Mouse (Mus musculus) ES-E14 (cell line): Measurements from ENCODE around the gene Nxpe4. TPM values are rescaled to one million over a fixed set of nuclear protein-coding genes. Genes with fewer than 3 reads are reported as not detected.

Experiments used
- DNase-seq: peaks from one replicate; pipeline ENCODE4 v3.0.0-alpha.2; 2013; ENCODE audit warnings: low read depth, low spot score
- H3K27ac ChIP-seq: 2 replicates; pipeline ENCODE4 v1.5.1; 2012; ENCODE audit warnings: low read depth, mild to moderate bottlenecking, low read length, moderate library complexity, mixed read lengths; ENCODE audit not compliant: poor library complexity, insufficient read depth, severe bottlenecking
- H3K36me3 ChIP-seq: 2 replicates; pipeline ENCODE4 v1.6.1; 2012; ENCODE audit warnings: mild to moderate bottlenecking, low read length, moderate library complexity, mixed read lengths; ENCODE audit not compliant: control insufficient read depth, poor library complexity, insufficient read depth, severe bottlenecking
- H3K4me1 ChIP-seq, 2 experiments: fragments of 150-350 bp in 1 of 2; sonication (generic) in 1 of 2; 2 replicates each; pipeline ENCODE4 v1.6.1; 2012; ENCODE audit warnings: low read length in 2 of 2, mild to moderate bottlenecking in 1 of 2, mixed read lengths in 1 of 2; ENCODE audit not compliant: control insufficient read depth in 2 of 2, insufficient read depth in 2 of 2, poor library complexity in 1 of 2
- H3K4me3 ChIP-seq, 2 experiments: fragments of 150-350 bp in 1 of 2; sonication (generic) in 1 of 2; 2 replicates each; pipeline ENCODE4 v1.5.1; 2012; ENCODE audit warnings: low read length in 2 of 2, low read depth in 1 of 2, mild to moderate bottlenecking in 1 of 2, mixed read lengths in 1 of 2; ENCODE audit not compliant: insufficient read depth in 1 of 2, poor library complexity in 1 of 2, severe bottlenecking in 1 of 2
- H3K9ac ChIP-seq: 2 replicates; pipeline ENCODE4 v1.6.1; 2012; ENCODE audit warnings: low read depth, mild to moderate bottlenecking, low read length, mixed read lengths; ENCODE audit not compliant: poor library complexity, insufficient read depth, severe bottlenecking
- H3K9me3 ChIP-seq: fragments of 150-350 bp; sonication (generic); 2 replicates; pipeline ENCODE4 v1.6.1; 2012; ENCODE audit warnings: low read depth, mild to moderate bottlenecking, low read length; ENCODE audit not compliant: control insufficient read depth, insufficient read depth
- CHD2 ChIP-seq: IDR thresholded peaks from 2 replicates; pipeline ENCODE4 v1.6.1; 2014; ENCODE audit warnings: mild to moderate bottlenecking, low read depth, low read length, inconsistent platforms
- HCFC1 ChIP-seq: IDR thresholded peaks from 2 replicates; pipeline ENCODE4 v1.6.1; 2012; ENCODE audit warnings: low read length, inconsistent platforms, borderline replicate concordance; ENCODE audit not compliant: insufficient read depth
- MAFK ChIP-seq: IDR thresholded peaks from 2 replicates; pipeline ENCODE4 v1.6.1; 2014; ENCODE audit warnings: mild to moderate bottlenecking, low read depth, low read length, inconsistent platforms; ENCODE audit not compliant: insufficient read depth
- ZC3H11A ChIP-seq: IDR thresholded peaks from 2 replicates; pipeline ENCODE4 v1.6.1; 2012; ENCODE audit warnings: low read depth, mild to moderate bottlenecking, inconsistent platforms, low read length, borderline replicate concordance
- ZNF384 ChIP-seq: IDR thresholded peaks from 2 replicates; pipeline ENCODE4 v1.6.1; 2012; ENCODE audit warnings: low read depth, low read length, inconsistent platforms
- in situ Hi-C, 2 experiments: fragments of 600-800 bp; cut with MboI; formaldehyde crosslinking; loops; one replicate each; pipeline ENCODE4 v1.15.1; 2025; ENCODE audit warnings: low sequenced_read_pairs in 2 of 2, inconsistent platforms in 1 of 2; ENCODE audit not compliant: unreplicated experiment in 2 of 2
- total RNA-seq: library from RNA; depleted of rRNA; stranded (reverse); fragments of 300-350 nt; gene quantifications from 2 replicates; pipeline ENCODE4 v1.2.3, GENCODE M21; 2012

Gene Nxpe4
- total RNA-seq, 1 experiment, result 0.94 TPM

DNA sequence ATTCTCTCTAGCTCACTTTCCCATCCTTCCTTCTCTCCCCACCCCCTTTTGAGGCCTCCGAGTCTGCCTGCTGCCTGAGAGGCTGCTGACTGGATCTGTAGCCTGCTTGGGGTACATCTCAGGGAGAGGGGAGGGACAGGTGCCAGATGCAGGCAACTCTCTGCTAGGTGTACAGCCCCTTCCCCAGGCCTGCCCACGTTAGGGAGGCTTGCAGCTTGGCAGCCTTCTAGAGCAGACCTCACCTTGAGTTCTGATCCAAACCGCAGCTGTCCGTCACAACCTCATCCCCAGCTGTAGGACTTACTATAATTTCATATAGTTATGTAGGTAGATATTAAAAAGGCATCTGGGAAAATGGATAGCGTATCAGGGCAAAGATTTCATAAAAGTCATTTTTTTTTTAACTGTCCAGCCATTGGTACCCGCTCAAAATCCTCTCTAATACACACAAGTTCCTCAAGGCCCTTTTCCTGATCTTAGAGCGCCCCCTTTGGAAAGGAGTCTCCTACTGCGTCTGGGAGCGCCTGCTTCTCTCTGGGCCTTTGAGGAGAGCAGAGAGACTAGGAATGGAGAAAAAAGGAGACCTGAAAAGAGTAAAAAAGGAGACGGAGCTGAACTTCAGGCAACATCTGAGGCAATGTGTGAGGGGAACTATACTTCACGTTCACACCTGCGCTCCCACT, 96.1 kb downstream of the Nxpe4 start:
- Histone ChIP-seq H3K27ac (no peak overlapping the region), H3K9me3 (no peaks in the 10 kb centered on the region), H3K4me1 (no peaks in the 10 kb centered on the region; a peak in 1 of 4 replicates), H3K4me3 (no peak overlapping the region), H3K9ac (no peak overlapping the region), H3K36me3 (no peaks in the 10 kb centered on the region)
- in situ Hi-C loops, result no loop called here
- DNase-seq, result peak; percentile 58
- TF ChIP-seq ZC3H11A (peak; percentile 38; the same call in 1 of the 2 replicates), MAFK (no peak)

GRCm38 (mm10) chr9:48264616-48265015, 102.8 kb downstream of the Nxpe4 start:
- no peak for TF ChIP-seq ZNF384
- DNase-seq, result no peak
- H3K9me3 ChIP-seq, result no peaks in the 10 kb centered on the region
- no peak overlapping the region for H3K9ac ChIP-seq
- in situ Hi-C loops, result no loop called here
- H3K36me3 ChIP-seq, result no peaks in the 10 kb centered on the region
- no peak overlapping the region for H3K27ac ChIP-seq
- H3K4me1 ChIP-seq, result peaks cover 0 to 3% of the 10 kb centered on the region in 2 experiments; a peak in 1 of 4 replicates
- no peak overlapping the region for H3K4me3 ChIP-seq

DNA sequence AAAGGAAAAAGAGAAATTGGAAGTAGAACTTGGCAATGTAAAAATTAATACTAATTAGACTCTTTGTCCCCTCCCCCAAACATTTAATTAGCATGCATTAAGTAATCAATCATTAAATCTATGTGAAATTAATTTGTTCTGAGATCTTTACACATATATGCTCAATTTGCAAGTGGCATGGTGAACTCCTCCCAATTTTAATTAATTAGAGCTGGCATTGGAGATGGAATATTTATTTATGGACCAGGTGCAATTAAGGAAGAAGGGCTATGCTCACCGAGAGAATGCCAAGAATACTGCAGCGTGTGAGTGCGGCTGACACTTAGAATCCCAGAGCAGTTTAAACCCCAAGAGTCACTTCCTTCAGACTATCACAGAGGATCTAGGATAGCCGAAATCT, 103.7 kb downstream of the Nxpe4 start:
- no peak for DNase-seq
- H3K9me3 ChIP-seq, result no peaks in the 10 kb centered on the region
- H3K36me3 ChIP-seq, result no peaks in the 10 kb centered on the region
- no peak overlapping the region for H3K9ac ChIP-seq
- peaks cover 0 to 3% of the 10 kb centered on the region in 2 experiments; a peak in 1 of 4 replicates for H3K4me1 ChIP-seq
- TF ChIP-seq ZC3H11A, result no peak
- TF ChIP-seq ZNF384, result no peak
- TF ChIP-seq CHD2, result no peak
- no peak for TF ChIP-seq MAFK
- no peak for TF ChIP-seq HCFC1
- no peak overlapping the region for H3K4me3 ChIP-seq
- in situ Hi-C loops, result no loop called here
- H3K27ac ChIP-seq, result no peak overlapping the region

DNA sequence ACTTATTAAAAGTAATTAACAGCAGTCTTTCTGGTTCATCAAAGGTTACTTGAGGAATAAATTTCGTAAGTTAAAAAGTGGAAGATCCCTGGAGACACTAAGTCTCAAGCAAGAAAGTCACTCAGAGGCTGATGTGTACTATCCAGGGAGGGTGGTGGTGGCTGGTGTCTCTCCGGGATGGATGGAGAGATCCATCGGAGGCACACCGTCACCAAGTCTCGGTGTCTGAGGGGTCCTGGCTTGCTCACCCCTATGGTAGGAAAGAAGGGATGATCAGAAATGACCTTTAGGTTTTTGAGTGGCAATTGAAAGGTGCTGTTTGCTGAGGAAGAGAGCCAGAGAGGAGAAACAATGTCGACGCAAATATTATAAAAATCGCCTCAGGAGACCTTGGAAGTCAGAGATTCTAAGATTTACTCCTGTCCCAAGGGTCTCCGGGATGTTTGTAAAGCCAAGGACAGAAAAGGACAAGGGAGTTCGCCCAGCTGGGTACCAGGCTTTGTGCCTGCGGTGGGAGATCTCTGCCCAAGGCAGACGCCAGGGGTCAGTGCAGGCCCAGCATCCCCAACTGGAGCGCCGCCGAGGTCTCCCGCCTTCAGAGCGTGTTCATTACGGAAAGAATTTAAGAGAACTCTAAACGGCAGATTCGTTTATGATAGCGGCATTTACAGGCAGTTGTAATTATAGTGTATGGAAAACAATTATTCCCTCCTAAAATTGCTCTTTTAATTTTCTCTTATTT, 104.6 kb downstream of the Nxpe4 start:
- Histone ChIP-seq H3K9ac (no peak overlapping the region), H3K36me3 (no peaks in the 10 kb centered on the region), H3K9me3 (no peaks in the 10 kb centered on the region), H3K4me3 (peak overlapping the region; percentile 48 to 60; a peak in 3 of 4 replicates), H3K27ac (no peak overlapping the region), H3K4me1 (peaks cover 0 to 3% of the 10 kb centered on the region in 2 experiments; a peak in 1 of 4 replicates)
- peak; percentile 56 for DNase-seq
- in situ Hi-C loops, result no loop called here
- TF ChIP-seq CHD2, result no peak
- peak; percentile 92 for TF ChIP-seq ZC3H11A
- no peak for TF ChIP-seq ZNF384

- peak; percentile 35 for DNase-seq
These were observed 105.2 kb downstream of the Nxpe4 start for GRCm38 (mm10) chr9:48267028-48267441.

More at GRCm38 (mm10) chr9:48267028-48267441, 105.2 kb downstream of the Nxpe4 start:
- Histone ChIP-seq H3K9ac (peak overlapping the region; percentile 51), H3K9me3 (no peaks in the 10 kb centered on the region), H3K27ac (no peak overlapping the region), H3K36me3 (no peaks in the 10 kb centered on the region), H3K4me1 (peaks cover 0 to 3% of the 10 kb centered on the region in 2 experiments; a peak in 1 of 4 replicates), H3K4me3 (peak overlapping the region; percentile 48 to 60)
- in situ Hi-C loops, result no loop called here
- TF ChIP-seq ZNF384 (no peak), ZC3H11A (no peak), CHD2 (no peak), MAFK (no peak), HCFC1 (no peak)
